Mouse (Mus musculus): Measurements from ENCODE around the gene Zfp821. TPM values are rescaled to one million over a fixed set of nuclear protein-coding genes. Genes with fewer than 3 reads are reported as not detected.
"Not testable (repeated sequence)": the region's sequence is repeated elsewhere in the genome, so short reads cannot be mapped to it uniquely, and the experiment has no call there.

Zfp821 gene
- total RNA-seq, 2 experiments from 2014 or later = 7.0 to 7.5 TPM

DNA sequence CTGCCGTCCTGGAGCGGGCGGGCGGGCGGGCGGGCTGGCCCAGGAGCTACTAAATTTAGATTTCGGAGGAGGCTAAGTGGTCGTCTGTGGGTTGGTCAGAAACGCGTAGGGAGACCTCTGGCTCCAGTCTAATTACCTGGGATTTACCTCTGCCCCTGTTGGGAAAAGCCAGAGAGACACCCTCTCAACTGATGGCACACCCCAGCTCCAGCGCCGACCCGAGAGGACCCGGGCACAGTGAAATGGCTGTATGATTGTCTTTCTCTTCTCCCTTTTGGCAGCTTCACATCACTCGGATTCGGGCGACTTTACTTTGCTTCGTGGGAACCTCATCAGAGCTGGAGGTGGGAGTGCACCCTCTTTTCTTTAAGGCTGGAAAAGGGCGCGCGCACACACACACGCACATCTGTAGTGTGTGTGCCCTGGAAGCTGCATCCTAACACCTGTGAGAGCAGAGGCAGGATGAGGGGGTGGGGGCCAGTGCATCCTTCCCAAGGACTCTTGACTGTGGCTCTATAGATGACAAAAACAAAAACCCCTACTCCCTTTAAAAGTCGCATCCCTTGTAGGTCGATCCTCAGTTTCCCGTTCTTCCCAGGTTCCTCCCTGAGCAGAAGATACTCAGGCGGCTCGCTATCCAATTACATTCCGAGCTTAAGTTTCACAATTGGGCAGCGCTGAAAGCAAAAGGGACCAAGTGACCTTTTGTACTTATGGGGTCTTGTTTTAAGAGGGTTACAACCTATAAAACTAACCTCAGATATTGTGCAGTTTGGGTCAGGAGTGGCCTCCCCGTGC, 929 bp downstream of the Zfp821 start:
- no peak for DNase-seq
- intact Hi-C loops (cut with DNase I; ENCODE audit: low total_unique reads) = no loop called here

DNA sequence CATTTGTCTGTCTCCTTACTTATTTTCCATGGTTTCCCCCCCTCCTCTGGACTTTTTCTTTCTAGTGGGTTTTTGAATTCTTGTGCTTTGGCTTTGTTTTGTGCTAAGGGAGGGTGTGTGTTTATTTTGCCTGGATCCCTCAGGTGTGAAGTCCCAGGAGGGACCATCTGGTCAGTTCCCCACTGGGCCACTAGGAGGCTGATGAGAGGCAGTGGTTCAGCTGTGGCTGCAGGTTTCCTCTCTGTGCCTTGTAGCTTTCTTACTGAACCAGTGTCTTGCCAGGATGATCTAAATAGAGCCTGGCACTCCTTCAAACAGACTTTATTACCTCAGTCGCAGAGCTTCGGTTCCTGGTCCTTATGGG, 1.5 kb downstream of the Zfp821 start:
- intact Hi-C loops (cut with DNase I; ENCODE audit: low total_unique reads) = no loop called here
- peak; percentile 62 for DNase-seq

- DNase-seq = no peak
- intact Hi-C loops (cut with DNase I; ENCODE audit: low total_unique reads) = no loop called here
Measured at GRCm38 (mm10) chr8:109707921-109708320, 2.6 kb downstream of the Zfp821 start.

DNA sequence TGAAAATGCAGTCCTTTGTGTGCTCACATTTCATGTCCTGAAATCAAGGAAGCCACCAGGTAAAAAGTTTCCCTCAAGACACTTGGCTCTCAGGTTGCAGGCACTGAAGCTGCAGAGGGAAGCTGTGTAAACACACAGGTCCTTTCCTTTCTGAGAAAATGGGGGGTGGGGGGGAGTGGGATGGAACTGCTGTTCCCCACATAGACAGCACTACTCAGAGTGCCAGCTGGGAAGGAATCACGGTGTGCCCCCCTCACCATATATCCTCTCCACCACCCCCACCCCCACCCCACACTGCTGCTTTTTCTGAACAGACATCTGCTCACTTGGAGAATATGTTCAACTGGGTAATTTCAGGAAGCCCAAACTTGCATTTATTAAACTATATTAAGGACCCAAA, 7.2 kb downstream of the Zfp821 start:
- intact Hi-C loops (cut with DNase I; ENCODE audit: low total_unique reads) = loop anchor here (5.0 kb wide), 1 partner anchor 895 kb away; no protein-coding TSS in a partner anchor

GRCm38 (mm10) chr8:109714961-109715360, 9.6 kb downstream of the Zfp821 start:
- intact Hi-C loops (cut with DNase I; ENCODE audit: low total_unique reads) = loop anchor here (5.0 kb wide), 1 partner anchor 892 kb away; no protein-coding TSS in a partner anchor
- DNase-seq = no peak

More for the DNA sequence above, 7.2 kb downstream of the Zfp821 start:
- DNase-seq = no peak

- DNase-seq = no peak
- intact Hi-C loops (cut with DNase I; ENCODE audit: low total_unique reads) = no loop called here
Measured at GRCm38 (mm10) chr8:109725106-109725505, 19.8 kb downstream of the Zfp821 start.

DNA sequence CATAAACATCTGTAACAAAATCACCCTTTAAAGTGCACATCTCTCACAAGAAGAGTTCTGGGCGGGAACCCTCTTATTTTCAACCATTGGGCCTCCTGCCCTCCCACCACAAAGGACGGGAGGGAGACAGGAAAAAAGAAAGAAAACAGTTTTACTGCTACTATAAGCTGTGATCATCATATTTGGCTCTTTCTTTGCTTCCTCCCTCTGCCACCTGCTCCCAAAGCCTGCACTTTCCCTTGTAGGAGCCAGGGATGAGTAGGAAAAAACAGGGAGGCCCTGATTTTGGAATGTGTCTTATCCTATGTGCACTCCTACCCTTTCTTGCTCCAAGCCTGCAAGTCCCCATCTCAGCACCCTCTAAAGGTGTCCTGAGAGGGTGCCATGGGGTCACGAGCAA, 25.7 kb downstream of the Zfp821 start:
- no peak for DNase-seq
- intact Hi-C loops (cut with DNase I; ENCODE audit: low total_unique reads) = no loop called here

DNA sequence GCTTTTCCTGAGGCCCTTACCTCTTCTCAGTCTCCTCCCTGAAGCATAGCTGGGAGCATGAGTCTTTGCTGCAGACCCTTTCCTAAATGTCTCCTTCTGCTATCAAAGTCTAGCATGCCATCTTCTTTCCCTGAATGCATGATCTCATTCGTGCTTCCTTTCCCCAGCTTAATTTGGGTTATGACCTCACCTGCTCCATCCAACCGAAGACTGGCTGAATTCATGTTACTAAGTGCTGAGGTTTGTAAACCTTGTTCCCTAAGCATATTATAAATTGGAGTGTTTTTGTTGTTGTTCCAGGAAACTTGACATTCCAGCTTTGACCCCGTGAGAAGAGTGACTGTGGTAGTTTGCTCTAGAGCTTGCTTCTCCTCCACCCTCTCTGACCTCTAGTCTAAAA, 28.7 kb downstream of the Zfp821 start:
- no peak for DNase-seq
- intact Hi-C loops (cut with DNase I; ENCODE audit: low total_unique reads) = no loop called here

GRCm38 (mm10) chr8:109736819-109737218, 31.5 kb downstream of the Zfp821 start:
- no peak for DNase-seq
- intact Hi-C loops (cut with DNase I; ENCODE audit: low total_unique reads) = no loop called here

GRCm38 (mm10) chr8:109737237-109738048, 32.1 kb downstream of the Zfp821 start, which contains the start of gene Atxn1l:
Gene Atxn1l, minus strand, starts transcription at chr8:109737739.
- peak; percentile 90 for DNase-seq
- intact Hi-C loops (cut with DNase I; ENCODE audit: low total_unique reads) = no loop called here

- no peak for DNase-seq
- intact Hi-C loops (cut with DNase I; ENCODE audit: low total_unique reads) = no loop called here
Measured at GRCm38 (mm10) chr8:109738049-109738380, 32.7 kb downstream of the Zfp821 start.

DNA sequence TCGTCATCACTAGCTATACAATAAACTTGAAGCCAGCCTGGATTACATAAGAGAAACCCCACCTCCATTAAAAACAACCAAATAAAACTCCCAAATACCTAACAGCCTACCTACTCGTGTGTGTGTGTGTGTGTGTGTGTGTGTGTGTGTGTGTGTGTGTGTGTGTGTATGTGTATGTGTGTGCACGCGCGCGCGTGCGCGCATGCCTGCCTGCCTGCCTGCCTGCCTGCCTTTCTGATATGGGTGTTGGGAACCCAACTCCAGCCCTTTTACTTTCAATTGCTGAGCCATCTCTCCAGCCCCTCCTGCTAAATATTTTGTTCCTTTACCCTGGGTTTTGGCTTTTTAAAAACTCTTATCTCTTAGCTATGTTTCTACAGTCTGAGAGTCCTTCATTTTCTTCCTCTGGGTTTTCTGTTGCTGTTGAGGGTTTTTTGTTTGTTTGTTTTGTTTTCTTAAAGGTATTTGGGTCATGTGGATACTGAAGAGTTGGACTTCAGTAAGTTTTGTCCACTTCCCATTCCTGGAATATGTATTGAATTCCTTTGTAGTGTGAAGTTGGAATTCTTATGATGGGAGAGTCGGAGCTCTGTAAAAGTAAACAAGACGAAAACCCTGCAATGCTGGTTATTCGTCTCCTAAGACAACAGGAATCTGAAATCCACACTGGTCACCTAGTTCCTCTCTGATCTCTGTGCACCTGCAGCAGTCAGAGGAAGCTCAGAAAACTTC, 42.3 kb downstream of the Zfp821 start:
- intact Hi-C loops (cut with DNase I; ENCODE audit: low total_unique reads) = no loop called here
- no peak for DNase-seq

DNA sequence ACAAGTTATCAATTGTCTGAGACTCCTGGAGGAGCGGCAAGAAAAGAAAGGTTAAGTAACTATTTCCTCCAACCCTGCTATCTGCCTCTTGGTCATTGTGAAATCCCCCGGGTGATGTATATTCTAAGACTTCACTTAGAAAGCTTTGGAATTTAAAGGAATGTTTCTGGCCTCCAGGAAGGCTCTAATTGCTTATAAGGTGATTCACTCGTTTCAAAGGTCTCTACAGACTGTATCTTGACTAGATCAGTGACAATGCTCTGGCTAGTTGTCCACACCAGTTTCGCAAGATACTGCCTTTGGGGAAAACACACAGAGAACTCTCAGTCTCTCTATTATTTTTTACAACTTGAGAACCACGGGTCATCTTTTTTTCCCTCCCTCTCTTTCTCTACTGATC, 44.9 kb downstream of the Zfp821 start:
- intact Hi-C loops (cut with DNase I; ENCODE audit: low total_unique reads) = no loop called here

DNA sequence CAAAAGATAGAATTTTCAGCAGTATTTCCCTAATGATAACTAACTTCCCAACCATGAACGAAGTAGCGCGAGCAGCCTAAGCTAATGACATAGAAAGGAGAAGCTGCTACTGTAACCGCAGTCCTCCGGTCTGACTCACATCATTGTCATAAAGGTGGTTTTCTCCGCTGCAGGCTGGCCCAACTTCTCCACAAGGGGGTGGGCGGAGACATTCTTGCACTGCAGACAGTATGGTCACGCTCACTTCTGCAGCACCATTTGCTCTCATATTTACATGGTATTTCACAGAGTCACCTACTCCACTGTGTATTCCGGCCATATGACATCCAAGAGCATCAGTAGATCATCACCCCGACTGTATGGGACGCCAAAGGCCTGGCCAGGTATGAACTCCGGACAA, 45.4 kb downstream of the Zfp821 start:
- intact Hi-C loops (cut with DNase I; ENCODE audit: low total_unique reads) = no loop called here
- DNase-seq = no peak

More for the DNA sequence above, 44.9 kb downstream of the Zfp821 start:
- DNase-seq = no peak

DNA sequence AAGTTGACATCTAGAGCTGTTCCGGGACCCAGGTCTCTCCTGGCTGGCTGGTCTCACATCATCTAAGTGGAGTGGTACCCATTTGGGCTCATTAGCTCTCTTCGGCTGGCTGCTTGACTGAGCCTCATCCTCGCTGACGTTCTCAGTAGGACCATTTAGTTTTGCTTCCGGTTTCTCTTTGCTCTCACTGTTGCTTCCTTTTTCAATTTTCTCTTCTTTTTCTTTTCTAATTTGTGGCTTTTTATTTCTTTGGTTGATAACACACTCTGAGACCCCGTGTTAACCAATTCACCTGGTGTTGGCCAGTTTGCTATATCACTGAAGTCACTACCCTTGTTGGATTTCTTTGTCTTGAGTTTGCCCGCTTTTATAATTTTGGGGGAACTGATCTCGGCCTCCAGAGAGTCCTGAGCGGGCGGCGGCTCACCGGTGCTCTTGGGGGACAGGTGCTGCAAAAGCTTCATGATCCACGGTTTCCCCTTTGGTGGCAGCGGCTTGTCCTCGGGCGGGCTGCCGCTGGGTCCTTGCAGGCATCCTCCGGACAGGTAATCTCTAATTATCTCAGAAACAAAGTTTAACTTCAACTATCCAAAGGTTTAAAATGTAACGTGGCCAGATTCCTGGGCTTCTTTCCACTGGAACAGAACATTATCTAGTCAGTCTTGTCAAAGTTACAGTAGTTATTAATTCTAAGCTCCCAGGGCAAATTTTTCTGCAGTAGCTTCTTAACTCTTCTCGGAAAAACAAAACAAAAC, 46.6 kb downstream of the Zfp821 start:
- intact Hi-C loops (cut with DNase I; ENCODE audit: low total_unique reads) = no loop called here
- no peak for DNase-seq

- intact Hi-C loops (cut with DNase I; ENCODE audit: low total_unique reads) = no loop called here
- DNase-seq = no peak
Measured at GRCm38 (mm10) chr8:109754696-109755095, 49.4 kb downstream of the Zfp821 start.

- DNase-seq; intact Hi-C loops (cut with DNase I; ENCODE audit: low total_unique reads): not testable (repeated sequence)
Measured at GRCm38 (mm10) chr8:109755554-109755953, 50.2 kb downstream of the Zfp821 start.

GRCm38 (mm10) chr8:109756849-109757248, 51.5 kb downstream of the Zfp821 start:
- DNase-seq = no peak
- intact Hi-C loops (cut with DNase I; ENCODE audit: low total_unique reads) = no loop called here

DNA sequence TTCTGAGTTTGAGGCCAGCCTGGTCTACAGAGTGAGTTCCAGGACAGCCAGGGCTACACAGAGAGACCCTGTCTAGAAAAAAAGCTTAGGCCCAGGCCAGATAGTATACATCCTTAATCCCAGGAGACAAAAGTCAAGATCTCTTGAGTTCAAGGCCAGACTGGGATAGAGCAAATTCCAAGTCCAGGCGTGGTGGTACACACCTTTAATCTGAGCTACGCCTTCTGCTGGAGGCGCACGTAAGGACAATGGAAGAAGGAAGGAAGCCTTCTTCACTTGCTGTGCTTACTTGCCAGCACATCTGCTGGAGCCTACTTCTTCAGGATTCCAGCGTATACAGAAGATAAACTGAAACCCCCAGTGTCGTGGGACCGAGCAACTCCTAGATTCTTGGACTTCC, 54.1 kb downstream of the Zfp821 start:
- DNase-seq = no peak
- intact Hi-C loops (cut with DNase I; ENCODE audit: low total_unique reads) = no loop called here
